Mouse (Mus musculus) kidney, postnatal 25 days (tissue): ENCODE measurements around the gene Olfr923.
"Not testable (repeated sequence)": the region's sequence is repeated elsewhere in the genome, so short reads cannot be mapped to it uniquely, and the experiment has no call there.

Experiments used
- DNase-seq, 2 experiments: peaks; one replicate each; pipeline ENCODE4 v3.0.0; 2021; ENCODE audit warnings: mixed read lengths in 2 of 2

The Olfr923 gene

DNA sequence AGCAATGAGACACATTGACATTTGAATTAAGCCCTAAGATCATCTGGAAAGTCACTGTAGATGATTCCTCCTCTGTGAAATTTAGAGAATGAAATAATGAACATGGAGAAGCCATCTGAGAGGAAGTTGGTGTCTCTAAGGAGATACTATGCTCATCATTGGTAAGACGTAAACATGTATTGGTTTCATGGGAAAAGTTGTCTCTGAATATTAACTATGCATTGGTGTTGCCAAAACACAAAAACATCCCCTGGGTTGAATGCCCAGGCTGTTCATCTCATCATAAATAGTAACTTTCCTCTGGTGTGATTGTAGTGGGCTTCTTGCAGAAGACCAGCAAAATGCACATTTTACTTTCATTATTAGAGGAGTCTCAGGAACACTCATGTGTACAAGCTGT is at the start of gene Olfr923:
TSS of gene Olfr923 (plus strand) at position 301 of the 400 bp plus-strand sequence.
- no peak for DNase-seq

DNA sequence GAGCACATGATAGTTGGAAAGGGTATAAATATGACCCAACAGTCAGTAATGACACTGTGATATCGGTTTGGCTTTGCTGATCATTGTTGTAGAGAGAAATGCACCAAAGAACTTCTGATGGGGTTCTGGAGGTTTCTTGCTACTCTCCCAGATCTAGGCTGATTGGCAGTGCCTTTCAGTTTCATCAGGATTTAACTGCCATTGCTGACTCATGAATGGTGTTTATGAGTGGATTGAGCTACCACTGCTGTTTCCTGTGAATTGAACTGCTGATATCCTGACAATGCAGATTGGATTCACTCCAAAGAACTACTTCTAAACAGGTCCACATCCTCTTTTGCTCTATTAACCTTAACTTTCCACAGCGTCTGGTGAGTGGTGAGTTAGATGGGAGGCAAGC is 33.7 kb upstream of the Olfr923 start:
- DNase-seq: no peak

DNA sequence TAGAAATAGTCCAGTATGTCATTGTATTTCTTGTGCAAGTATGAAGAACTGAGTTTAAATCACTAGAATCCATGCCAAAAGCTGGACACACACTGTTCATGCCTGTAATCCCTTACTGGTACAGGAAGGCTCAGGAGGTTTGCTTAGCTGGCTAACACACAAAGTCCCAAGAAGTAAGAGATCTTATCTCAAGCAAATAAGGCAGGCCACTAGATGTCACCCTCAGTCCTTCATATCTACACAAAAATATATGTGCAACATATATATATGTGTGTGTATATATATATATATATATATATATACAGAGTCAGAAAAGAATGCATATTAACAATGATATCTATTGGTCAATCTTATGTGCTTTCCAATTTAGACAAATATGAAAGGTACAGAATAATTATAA is 20.6 kb upstream of the Olfr923 start:
- DNase-seq: no peak

DNA sequence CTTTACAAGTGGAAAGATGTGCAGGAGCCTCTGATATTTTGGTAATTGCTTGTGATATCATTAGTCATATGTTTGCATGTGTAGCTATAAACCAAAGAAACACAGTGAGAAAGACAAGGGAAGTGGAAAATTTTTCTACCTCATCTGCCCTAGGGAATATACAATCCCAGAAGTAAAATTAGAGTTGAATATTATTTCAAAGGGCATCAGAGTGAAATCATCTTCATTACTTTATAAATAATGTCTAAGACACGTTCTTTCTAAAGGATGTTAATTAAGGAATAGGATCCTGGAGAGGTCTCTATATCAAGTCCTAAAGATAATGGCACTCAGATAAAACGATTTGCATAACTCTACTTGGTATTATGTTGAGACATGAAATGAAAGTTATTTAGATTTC is 12.0 kb upstream of the Olfr923 start, which contains the start of gene Olfr922:
TSS of gene Olfr922 (plus strand) at position 301 of the 400 bp plus-strand sequence.
- DNase-seq: no peak

DNA sequence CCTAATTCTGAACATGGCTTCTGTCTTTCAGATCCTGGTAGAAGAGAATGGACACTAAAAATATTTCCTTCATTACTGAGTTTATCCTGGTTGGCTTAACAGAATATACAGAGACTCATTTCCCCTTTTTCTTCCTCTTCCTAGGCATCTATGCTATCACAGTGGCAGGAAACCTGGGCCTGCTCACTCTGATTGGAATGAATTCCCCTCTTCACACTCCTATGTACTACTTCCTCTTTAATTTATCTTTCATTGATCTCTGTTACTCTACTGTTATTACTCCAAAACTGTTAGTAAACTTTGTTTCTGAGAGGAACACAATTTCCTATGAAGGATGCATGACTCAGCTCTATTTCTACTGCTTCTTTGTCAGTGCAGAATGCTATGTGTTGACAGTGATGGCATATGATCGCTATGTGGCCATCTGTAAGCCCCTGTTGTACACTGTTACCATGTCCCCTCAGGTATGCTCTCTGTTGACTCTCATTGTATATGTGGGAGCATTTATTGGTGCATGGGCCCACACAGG is 10.8 kb upstream of the Olfr923 start:
- no peak for DNase-seq

DNA sequence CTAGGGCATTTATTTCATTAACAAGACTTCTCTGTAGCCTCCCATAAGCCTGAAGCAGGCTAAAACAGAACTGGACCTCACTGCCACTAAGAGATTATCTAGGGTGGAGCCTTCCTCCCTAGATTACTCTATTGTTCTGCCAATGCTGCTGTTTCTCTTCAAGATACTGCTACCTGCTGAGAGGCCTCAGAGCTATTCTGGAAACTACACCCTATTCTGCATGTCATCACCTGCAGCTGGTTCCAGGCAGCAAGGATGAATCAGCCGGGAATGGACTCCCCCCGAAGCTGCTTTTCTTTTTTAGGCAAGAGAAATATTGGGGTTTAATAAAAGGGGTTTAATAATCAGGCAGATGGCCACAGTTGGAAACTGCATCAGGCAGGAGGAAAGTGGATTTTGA is 6.7 kb downstream of the Olfr923 start:
- no peak for DNase-seq

DNA sequence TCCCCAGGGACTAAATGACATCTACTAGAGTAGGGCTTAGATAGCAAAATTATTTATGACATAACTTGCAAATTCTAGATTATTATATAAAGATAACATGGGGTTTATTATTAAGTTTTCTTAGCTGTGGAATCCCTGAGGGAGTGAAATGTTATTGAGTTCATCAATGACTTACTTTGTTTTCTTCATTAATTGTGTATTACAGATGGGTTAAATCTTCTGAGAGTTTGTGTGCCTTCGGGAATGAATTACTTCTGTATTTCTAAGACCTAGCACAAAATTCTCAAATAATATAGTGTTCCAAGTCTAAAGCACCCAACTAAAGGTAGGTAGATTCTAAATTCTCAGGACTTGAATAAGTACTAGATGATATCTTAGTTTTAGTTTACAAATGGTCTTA is 17.8 kb downstream of the Olfr923 start, which contains the start of gene Olfr924:
TSS of gene Olfr924 (plus strand) at position 301 of the 400 bp plus-strand sequence.
- DNase-seq: no peak

DNA sequence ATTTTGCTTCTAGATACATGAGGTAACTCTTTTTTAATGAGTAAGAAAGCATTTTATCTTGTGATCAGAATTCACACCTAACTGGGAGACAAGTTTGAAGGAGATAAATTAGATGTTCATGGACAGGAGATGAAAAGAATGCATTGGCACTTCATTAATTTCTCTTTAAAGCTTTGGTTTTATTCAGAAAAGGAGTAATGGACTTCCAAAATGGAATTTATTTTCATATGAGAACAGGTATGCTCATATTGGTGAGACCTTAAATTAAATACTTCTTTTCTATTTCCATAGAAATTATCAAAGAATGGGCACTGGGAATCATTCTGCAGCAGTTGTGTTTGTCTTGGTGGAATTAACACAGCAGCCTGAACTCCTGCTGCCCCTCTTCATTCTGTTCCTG is 28.4 kb downstream of the Olfr923 start, which contains the start of gene Olfr26:
TSS of gene Olfr26 (plus strand) at position 301 of the 400 bp plus-strand sequence.
- no peak for DNase-seq

DNA sequence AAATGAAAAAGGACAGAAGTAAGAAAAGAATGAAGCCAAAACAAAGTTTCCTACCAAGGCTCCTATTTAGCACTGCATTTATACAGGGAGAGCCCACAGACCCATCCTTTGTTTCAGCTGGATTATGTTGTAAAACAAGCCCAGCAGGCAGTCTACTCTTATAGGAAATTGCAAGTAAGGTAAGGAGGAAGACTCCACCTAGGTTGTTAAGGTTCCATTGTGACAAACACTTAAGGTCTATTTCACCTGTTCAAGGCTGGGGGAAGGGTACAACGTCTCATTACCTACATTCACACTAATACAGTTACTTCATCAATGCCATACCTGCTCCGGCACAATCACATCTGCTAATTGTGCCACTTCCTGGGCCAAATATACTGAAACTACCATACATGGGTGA is 48.5 kb downstream of the Olfr923 start:
- DNase-seq: not testable (repeated sequence)

DNA sequence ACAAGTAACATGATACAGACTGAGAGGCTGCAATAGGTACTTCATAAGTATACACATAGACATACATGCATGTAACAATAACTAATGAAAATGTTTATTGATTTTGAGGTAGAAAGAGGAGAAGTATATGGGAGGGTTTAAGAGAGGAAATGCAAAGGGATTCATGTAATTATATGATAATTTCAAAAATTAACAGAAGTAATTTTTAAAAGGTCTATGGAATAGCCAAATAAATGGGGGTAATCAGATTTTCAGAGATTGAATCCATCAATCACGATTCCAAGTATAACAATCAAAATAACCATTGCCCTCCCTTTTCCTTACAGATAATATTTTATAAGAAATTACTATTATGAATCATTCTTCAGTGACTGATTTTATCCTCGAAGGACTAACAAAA is 50.5 kb downstream of the Olfr923 start, which contains the start of gene Olfr926:
TSS of gene Olfr926 (plus strand) at position 301 of the 400 bp plus-strand sequence.
- DNase-seq: no peak
